Mouse (Mus musculus): ENCODE results near the gene Rsad1. TPM values are rescaled to one million over a fixed set of nuclear protein-coding genes. Genes with fewer than 3 reads are reported as not detected.

Gene Rsad1
- total and polyA plus RNA-seq, 2 experiments from 2014 or later = 9.8 to 17.7 TPM

- Histone ChIP-seq H3K27ac (ENCODE audit: low read depth) (no peak overlapping the region), H3K4me3 (ENCODE audit: low read depth, low read length) (no peak overlapping the region), H3K27me3 (ENCODE audit: control insufficient read depth, insufficient read depth, low read length) (0 out of 2 replicates have a peak, but pooled peaks cover 13% of the 10 kb centered on the region), H3K36me3 (replicated peaks; ENCODE audit: control insufficient read depth, insufficient read depth, low read length) (0 out of 2 replicates have a peak, but pooled peaks cover 5% of the 10 kb centered on the region), H3K9ac (replicated peaks; ENCODE audit: low read depth, low read length) (no peak overlapping the region), H3K9me3 (replicated peaks; ENCODE audit: control insufficient read depth, low read length) (no peaks in the 10 kb centered on the region), H3K4me2 (ENCODE audit: low read depth, low read length) (peak overlapping the region; percentile 55), H3K4me1 (ENCODE audit: control insufficient read depth, insufficient read depth) (peaks cover 13% of the 10 kb centered on the region)
- no peak for DNase-seq (ENCODE audit: low spot score)
- ATAC-seq (ENCODE audit: insufficient read depth, low read depth) = no peak
- 59% methylated on average over 5 of the region's 5 CpGs for WGBS
- no peak for TF ChIP-seq CTCF (IDR thresholded peaks at IDR 0.05; ENCODE audit: low read depth)
- TF ChIP-seq EP300 (IDR thresholded peaks at IDR 0.05; ENCODE audit: low read depth) = no peak
Measured at GRCm38 (mm10) chr11:94563821-94564220, 14.8 kb upstream of the Rsad1 start.

GRCm38 (mm10) chr11:94563383-94563782 lies 14.3 kb upstream of the Rsad1 start:
- no peak for DNase-seq (ENCODE audit: low spot score)
- Histone ChIP-seq H3K9ac (replicated peaks; ENCODE audit: low read depth, low read length) (no peak overlapping the region), H3K4me1 (ENCODE audit: control insufficient read depth, insufficient read depth) (peaks cover 13% of the 10 kb centered on the region), H3K9me3 (replicated peaks; ENCODE audit: control insufficient read depth, low read length) (no peaks in the 10 kb centered on the region), H3K4me2 (ENCODE audit: low read depth, low read length) (no peak overlapping the region), H3K4me3 (ENCODE audit: low read depth, low read length) (no peak overlapping the region), H3K27me3 (ENCODE audit: control insufficient read depth, insufficient read depth, low read length) (0 out of 2 replicates have a peak, but pooled peaks cover 13% of the 10 kb centered on the region), H3K27ac (ENCODE audit: low read depth) (no peak overlapping the region), H3K36me3 (replicated peaks; ENCODE audit: control insufficient read depth, insufficient read depth, low read length) (peaks cover 9% of the 10 kb centered on the region; the same call in 1 of the 2 replicates)
- TF ChIP-seq CTCF (IDR thresholded peaks at IDR 0.05; ENCODE audit: low read depth) = no peak
- TF ChIP-seq EP300 (IDR thresholded peaks at IDR 0.05; ENCODE audit: low read depth) = no peak
- WGBS = 92% methylated on average over 5 of the region's 5 CpGs
- ATAC-seq (ENCODE audit: insufficient read depth, low read depth) = no peak

- TF ChIP-seq EP300 (IDR thresholded peaks at IDR 0.05; ENCODE audit: low read depth) (no peak), CTCF (IDR thresholded peaks at IDR 0.05; ENCODE audit: low read depth) (no peak)
- H3K9ac ChIP-seq (replicated peaks; ENCODE audit: low read depth, low read length) = no peak overlapping the region
- H3K4me1 ChIP-seq (ENCODE audit: control insufficient read depth, insufficient read depth) = no peaks in the 10 kb centered on the region
- ATAC-seq (ENCODE audit: insufficient read depth, low read depth) (no peak), DNase-seq (ENCODE audit: low spot score) (no peak)
- no peak overlapping the region for H3K27ac ChIP-seq (ENCODE audit: low read depth)
- no peak overlapping the region for H3K4me3 ChIP-seq (ENCODE audit: low read depth, low read length)
- 51% methylated on average over 3 of the region's 3 CpGs for WGBS
- no peaks in the 10 kb centered on the region for H3K27me3 ChIP-seq (ENCODE audit: control insufficient read depth, insufficient read depth, low read length)
- H3K36me3 ChIP-seq (replicated peaks; ENCODE audit: control insufficient read depth, insufficient read depth, low read length) = peaks cover 9% of the 10 kb centered on the region; the same call in 1 of the 2 replicates
- no peak overlapping the region for H3K4me2 ChIP-seq (ENCODE audit: low read depth, low read length)
- no peaks in the 10 kb centered on the region for H3K9me3 ChIP-seq (replicated peaks; ENCODE audit: control insufficient read depth, low read length)
Measured at GRCm38 (mm10) chr11:94558226-94558625, 9.2 kb upstream of the Rsad1 start.

GRCm38 (mm10) chr11:94550442-94550744 lies 1.3 kb upstream of the Rsad1 start:
- Histone ChIP-seq H3K36me3 (replicated peaks; ENCODE audit: control insufficient read depth, insufficient read depth, low read length) (no peaks in the 10 kb centered on the region), H3K9ac (replicated peaks; ENCODE audit: low read depth, low read length) (no peak overlapping the region), H3K4me2 (ENCODE audit: low read depth, low read length) (no peak overlapping the region), H3K9me3 (replicated peaks; ENCODE audit: control insufficient read depth, low read length) (no peaks in the 10 kb centered on the region), H3K27ac (ENCODE audit: low read depth) (no peak overlapping the region), H3K4me3 (ENCODE audit: low read depth, low read length) (no peak overlapping the region), H3K27me3 (ENCODE audit: control insufficient read depth, insufficient read depth, low read length) (no peaks in the 10 kb centered on the region), H3K4me1 (ENCODE audit: control insufficient read depth, insufficient read depth) (peaks cover 10% of the 10 kb centered on the region)
- DNase-seq (ENCODE audit: low spot score) (no peak), ATAC-seq (ENCODE audit: insufficient read depth, low read depth) (no peak)
- 84% methylated on average over 5 of the region's 5 CpGs for WGBS
- no peak for TF ChIP-seq EP300 (IDR thresholded peaks at IDR 0.05; ENCODE audit: low read depth)
- no peak for TF ChIP-seq CTCF (IDR thresholded peaks at IDR 0.05; ENCODE audit: low read depth)

- no peaks in the 10 kb centered on the region for H3K9me3 ChIP-seq (replicated peaks; ENCODE audit: control insufficient read depth, low read length)
- WGBS = 65% methylated on average over 10 of the region's 10 CpGs
- H3K4me2 ChIP-seq (ENCODE audit: low read depth, low read length) = 0 out of 2 replicates have a peak overlapping the region, but pooled peaks have one; percentile 99
- peak overlapping the region; percentile 75; the same call in 1 of the 2 replicates for H3K9ac ChIP-seq (replicated peaks; ENCODE audit: low read depth, low read length)
- H3K36me3 ChIP-seq (replicated peaks; ENCODE audit: control insufficient read depth, insufficient read depth, low read length) = no peaks in the 10 kb centered on the region
- peak overlapping the region; percentile 93 for H3K27ac ChIP-seq (ENCODE audit: low read depth)
- no peak for TF ChIP-seq EP300 (IDR thresholded peaks at IDR 0.05; ENCODE audit: low read depth)
- no peak for TF ChIP-seq CTCF (IDR thresholded peaks at IDR 0.05; ENCODE audit: low read depth)
- DNase-seq (ENCODE audit: low spot score) = no peak
- no peaks in the 10 kb centered on the region for H3K27me3 ChIP-seq (ENCODE audit: control insufficient read depth, insufficient read depth, low read length)
- ATAC-seq (ENCODE audit: insufficient read depth, low read depth) = no peak
- no peak overlapping the region for H3K4me3 ChIP-seq (ENCODE audit: low read depth, low read length)
- peaks cover 10% of the 10 kb centered on the region for H3K4me1 ChIP-seq (ENCODE audit: control insufficient read depth, insufficient read depth)
Measured at GRCm38 (mm10) chr11:94549691-94550441, 811 bp upstream of the Rsad1 start.
